Mouse (Mus musculus) CH12.LX (cell line): ENCODE results near the gene Arpp21.

Experiments used
- CHD2 ChIP-seq: IDR thresholded peaks from 2 replicates; pipeline ENCODE4 v1.6.1; 2011; ENCODE audit warnings: low read length, improper control_type of control experiment
- CTCF ChIP-seq, 2 experiments: IDR thresholded peaks in 1 of 2; conservative IDR thresholded peaks in 1 of 2; 2 replicates each; pipeline ENCODE4 v1.5.1; 2011 to 2012; ENCODE audit warnings: low read depth in 2 of 2, low read length in 2 of 2, improper control_type of control experiment in 1 of 2, inconsistent platforms in 1 of 2, mild to moderate bottlenecking in 1 of 2, moderate library complexity in 1 of 2
- EP300 ChIP-seq: IDR thresholded peaks from 2 replicates; pipeline ENCODE4 v1.6.1; 2011; ENCODE audit warnings: low read length, improper control_type of control experiment
- JUND ChIP-seq: conservative IDR thresholded peaks from 2 replicates; pipeline ENCODE4 v1.6.1; 2011; ENCODE audit warnings: low read depth, low read length, improper control_type of control experiment
- POLR2A ChIP-seq: IDR thresholded peaks from 2 replicates; pipeline ENCODE4 v1.6.1; 2011; ENCODE audit warnings: low read depth, mild to moderate bottlenecking, improper control_type of control experiment, low read length
- RCOR1 ChIP-seq: conservative IDR thresholded peaks from 2 replicates; pipeline ENCODE4 v1.6.1; 2012; ENCODE audit warnings: low read depth, mild to moderate bottlenecking, inconsistent platforms, low read length, improper control_type of control experiment
- TCF12 ChIP-seq: IDR thresholded peaks from 2 replicates; pipeline ENCODE4 v1.6.1; 2014; ENCODE audit warnings: low read depth, mild to moderate bottlenecking, inconsistent platforms, low read length, improper control_type of control experiment
- USF1 ChIP-seq: IDR thresholded peaks from 2 replicates; pipeline ENCODE4 v1.6.1; 2014; ENCODE audit warnings: low read depth, mild to moderate bottlenecking, inconsistent platforms, low read length, improper control_type of control experiment
- USF2 ChIP-seq: conservative IDR thresholded peaks from 2 replicates; pipeline ENCODE4 v1.6.1; 2011; ENCODE audit warnings: low read depth, low read length, improper control_type of control experiment

- no peak for TF ChIP-seq CHD2
- TF ChIP-seq USF1, result no peak
- no peak for TF ChIP-seq POLR2A
- no peak for TF ChIP-seq CTCF (conservative IDR thresholded peaks at IDR 0.05 in 1 of 2, IDR thresholded peaks at IDR 0.05 in 1 of 2; ENCODE audit: low read depth in 2 of 2, low read length in 2 of 2)
- TF ChIP-seq TCF12, result no peak
- TF ChIP-seq JUND, result no peak
- TF ChIP-seq EP300, result no peak
- TF ChIP-seq USF2, result no peak
- no peak for TF ChIP-seq RCOR1
Observed at GRCm38 (mm10) chr9:112160981-112161380, 74.8 kb downstream of the Arpp21 start.
